Mouse (Mus musculus): ENCODE measurements at regions not wholly inside any gene's neighbourhood (a gene's known extent, or its start where the extent isn't known, plus 50 kb on each side); places are given as distances from the start of the nearest gene placed in this dataset.

DNA sequence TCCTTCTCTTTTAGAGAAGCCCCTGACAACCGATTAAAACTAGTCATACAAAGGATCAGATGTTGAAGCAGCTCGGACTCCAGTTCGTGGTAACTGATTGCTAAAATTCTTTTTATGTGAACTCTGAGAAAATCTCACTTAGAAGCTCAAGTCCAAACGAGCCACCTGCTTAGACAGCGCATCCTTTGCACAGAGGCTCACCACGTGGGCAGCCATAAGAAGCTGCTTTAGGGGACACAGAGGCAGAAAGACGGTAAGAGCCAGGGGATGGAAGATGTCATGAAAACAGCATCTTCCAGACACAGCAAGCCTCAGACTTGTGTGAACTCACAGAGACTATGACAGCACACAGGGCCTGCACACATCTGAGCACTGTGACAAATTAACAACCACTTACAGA lies 461.0 kb upstream of the Tenm4 start:
- TF ChIP-seq CTCF (IDR thresholded peaks at IDR 0.05; ENCODE audit: insufficient read depth, low read depth, low read length) (no peak), POLR2A (IDR thresholded peaks at IDR 0.05; ENCODE audit: insufficient read depth, low read depth, low read length) (no peak)

Measured in olfactory bulb, adult 2 months (tissue).